Mouse (Mus musculus): ENCODE data around the gene Cytl1.

Gene Cytl1

DNA sequence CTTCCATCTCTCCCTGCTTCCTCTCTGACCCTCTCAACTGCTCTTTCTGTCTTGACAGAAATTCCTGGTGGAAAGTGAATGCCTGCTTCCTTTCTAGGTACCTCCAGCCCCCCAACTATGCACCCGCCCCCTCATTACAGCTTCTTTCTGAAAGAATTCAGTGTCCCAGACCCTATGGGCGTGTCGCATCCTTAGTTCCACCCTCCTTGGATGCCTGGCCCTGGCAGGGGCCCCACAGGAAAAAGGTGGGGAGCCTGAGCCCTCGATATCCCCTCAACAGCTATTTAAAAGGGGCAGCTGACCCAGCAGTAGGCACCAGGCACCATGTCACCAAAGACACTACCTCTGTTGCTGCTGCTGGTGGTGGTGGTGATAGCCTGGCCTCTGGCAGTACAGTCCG, at the start of gene Cytl1:
TSS of gene Cytl1 (plus strand) at position 296 of the 400 bp plus-strand sequence.
- no peak for DNase-seq (ENCODE audit: extremely low spot score)

DNA sequence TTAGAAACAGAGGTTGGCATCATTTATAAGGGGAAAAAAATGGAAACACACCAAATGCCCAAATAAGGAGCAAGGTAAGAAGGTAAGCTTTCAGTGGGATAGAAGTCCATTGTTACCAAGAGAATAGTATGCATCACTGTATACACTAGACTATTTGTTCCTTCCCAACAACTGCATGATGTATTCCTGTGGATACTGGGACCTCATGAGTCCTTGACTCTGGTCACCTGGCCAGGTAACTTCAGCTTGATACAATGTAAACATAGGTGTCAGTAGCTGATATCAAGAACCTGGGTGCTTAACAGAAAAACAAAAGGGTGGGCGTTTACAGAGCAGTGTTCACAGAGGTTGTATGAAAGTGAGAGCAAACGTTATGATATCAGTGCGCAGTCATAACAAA, 42.6 kb upstream of the Cytl1 start:
- DNase-seq (ENCODE audit: extremely low spot score), result no peak

DNA sequence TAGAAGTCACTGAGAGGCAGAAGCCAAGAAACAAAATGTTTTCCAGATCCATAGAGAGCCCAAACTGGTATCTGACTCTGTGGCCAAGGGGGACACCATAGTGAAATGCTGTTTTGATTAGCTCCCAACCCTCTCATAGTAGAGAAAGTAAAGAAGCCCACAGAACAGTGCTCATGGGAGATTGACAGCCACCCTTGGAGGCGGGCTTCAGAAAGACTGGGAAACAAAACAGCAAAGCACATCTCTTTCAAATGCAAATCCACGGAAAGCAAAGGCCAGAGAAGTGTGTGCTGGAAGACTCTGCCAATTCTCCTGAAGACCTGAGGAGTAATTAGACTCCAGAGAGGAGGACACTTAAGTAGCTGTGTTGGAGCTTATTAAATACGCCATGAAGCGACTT, 39.5 kb upstream of the Cytl1 start:
- DNase-seq (ENCODE audit: extremely low spot score), result peak; percentile 4

DNA sequence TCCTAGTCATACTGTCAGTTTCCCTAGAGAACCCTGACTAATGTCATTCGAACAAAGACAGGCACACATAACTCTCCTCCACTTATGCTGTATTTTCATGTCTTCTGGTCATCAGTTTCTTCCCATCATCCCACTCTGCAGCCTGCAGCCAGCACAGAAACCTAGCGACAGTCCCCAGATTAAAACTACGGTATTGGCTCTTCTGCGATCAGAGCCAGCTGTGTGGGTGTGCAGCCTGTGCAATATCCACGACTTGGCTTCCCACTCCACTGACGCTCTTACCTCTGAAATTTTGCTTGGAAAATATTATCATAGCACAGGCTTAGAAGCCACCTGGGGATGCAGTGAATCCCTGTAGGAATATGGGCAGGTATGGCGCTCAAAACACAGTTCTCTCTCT, 38.0 kb upstream of the Cytl1 start:
- DNase-seq (ENCODE audit: extremely low spot score), result no peak

DNA sequence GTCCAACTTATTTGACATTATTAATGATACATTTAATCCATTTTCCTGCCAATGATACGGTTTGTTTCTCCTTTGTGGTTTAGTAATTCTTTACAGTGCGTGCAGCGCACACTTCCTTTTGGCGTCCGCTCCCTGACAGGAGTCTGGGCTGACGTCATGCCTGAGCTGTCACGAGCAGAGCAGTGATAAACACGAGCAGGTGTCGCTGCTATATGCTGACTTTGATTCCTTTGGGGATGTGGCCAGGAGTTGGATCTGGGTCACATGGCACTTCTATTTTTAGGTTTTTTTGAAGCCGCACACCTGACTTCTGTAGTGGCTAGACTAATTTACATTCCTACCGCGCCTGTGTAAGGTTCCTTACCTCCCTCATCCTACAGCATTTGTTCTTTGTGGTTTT, 35.6 kb upstream of the Cytl1 start:
- DNase-seq (ENCODE audit: extremely low spot score), result no peak

DNA sequence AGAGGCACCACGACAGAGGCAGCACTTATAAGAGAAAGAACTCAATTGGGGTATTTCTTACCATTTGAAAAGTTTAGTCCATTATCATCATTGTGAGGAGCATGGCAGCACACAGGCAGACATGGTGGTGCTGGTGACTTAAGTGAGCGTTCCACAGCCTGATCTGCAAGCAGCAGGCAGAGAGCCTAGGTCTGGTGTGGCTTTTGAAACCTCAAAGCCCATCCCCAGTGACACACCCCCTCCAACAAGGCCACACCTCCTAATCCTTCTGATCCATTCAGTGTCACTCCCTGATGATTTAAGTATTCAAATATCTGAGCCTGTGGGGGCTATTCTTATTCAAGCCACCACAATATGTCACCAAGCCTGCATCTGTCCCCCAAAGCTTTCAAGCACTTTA, 30.4 kb upstream of the Cytl1 start:
- DNase-seq (ENCODE audit: extremely low spot score), result no peak

DNA sequence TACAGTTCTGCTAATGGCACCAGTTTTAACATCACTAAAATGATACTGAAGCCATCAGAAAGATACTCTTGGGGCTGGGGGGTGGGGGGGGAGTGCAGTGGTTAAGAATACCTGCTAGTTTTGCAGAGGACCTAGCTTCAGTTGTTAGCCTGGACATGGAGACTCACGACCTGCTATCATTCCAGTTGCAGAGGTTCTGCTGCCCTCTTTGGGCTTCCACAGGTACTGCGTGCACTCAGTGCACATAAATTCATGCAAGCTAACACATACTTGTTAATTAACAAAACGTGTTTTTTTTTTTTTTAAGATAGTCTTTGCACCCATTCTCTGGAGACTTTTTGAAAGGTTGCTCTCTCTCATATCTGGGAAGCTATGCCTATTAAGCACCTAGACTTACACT, 27.2 kb upstream of the Cytl1 start:
- no peak for DNase-seq (ENCODE audit: extremely low spot score)

DNA sequence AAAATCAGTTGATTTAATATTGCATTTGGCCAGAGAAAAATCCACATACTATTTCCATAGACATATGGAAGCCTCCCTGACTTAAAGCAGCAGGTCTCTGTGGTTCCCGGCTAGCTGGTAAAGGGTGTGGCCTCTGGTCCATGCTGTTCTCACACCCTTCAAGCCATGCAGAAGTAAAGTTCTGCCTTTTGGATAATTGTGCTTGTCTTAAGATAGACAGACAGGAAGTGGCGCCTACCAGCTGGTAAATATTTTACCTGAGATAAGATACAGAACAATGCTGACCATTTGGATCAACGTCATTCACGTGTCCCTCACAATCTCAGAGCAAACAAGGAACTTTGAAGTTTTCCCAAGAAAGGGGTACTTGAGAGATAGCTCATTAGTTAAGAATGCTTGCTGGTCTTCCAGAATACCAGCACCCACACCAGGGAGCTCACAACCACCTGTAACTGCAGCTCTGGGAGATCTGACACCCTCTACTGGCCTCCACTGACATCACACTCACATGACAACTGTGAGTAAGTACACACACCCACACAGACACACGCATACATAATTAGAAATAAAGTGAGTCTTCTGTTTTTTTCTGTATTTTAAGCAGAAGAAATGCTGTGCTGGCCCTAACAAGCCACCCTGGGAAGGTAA, 25.9 kb upstream of the Cytl1 start:
- no peak for DNase-seq (ENCODE audit: extremely low spot score)

DNA sequence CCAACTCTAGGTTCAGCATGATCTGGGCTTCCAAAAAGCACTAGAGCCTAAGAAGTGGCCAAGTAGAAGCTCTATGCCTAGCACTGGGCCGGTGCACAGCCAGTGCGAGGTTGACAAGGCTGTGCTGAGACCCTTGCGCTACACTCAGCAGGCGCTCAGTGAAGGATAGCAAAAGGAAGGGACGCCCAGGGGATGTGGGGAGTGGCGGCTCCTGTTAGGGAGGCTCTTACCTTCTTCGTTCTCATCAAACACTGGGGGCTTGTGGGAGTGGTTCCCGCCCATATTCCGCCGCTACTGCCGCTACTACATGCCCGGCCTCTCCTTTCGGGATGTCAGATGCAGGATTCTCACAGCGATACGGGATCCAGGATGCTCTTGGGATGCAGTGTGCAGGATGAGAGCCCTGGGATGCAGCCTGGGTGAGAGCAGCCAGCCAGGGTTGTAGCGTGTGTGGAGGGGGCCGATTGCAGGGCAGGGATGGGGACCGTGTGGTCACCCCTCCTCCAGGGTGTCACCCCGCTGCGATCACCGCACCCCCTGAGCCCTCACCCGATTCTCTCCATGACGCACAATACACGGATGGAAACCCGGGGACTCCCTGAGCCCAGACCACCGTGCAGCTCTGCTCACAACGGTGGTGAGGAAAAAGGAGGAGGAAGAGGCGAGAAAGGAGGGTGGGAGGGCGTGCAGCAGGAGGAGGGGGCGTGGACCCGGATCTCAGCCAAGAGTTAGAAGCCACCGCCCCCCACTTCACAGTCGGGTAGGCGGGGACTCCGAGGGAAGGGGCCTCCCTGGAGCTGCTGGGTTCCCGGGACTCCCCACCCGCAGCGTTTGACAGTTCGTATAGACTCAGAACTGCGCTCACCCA, 18.6 kb upstream of the Cytl1 start, which contains the start of gene Stk32b:
TSS of gene Stk32b (minus strand) at position 667 of the 868 bp plus-strand sequence.
- DNase-seq (ENCODE audit: extremely low spot score), result peak; percentile 70

DNA sequence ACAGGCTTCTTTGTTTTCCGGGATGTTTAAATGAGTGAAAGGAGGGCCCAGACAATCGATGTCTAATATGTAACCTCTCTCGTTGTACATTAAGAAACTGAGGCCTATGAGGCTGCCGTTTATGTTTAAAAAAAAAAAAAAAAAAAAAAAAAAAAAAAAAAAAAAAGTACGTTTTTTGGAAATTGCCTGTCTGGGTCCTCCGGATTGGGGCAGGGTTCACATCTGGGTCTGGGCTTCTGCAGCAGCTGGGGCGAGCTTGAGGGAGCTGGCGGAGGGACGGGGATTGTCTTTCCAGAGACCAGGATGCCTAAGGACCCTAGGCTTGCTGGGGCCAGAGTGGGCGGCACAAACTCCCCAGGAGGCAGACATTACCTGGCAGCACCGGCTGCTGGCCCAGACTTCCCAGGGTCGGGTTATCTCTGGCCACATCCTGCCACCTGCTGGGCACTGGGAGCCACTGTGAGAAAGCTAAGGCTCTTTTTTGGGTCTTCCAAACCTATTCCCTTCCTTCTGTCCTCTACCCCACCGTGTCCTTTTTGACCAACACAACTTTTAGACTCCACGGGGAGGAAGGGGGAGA, 17.8 kb upstream of the Cytl1 start:
- DNase-seq (ENCODE audit: extremely low spot score), result peak; percentile 66

DNA sequence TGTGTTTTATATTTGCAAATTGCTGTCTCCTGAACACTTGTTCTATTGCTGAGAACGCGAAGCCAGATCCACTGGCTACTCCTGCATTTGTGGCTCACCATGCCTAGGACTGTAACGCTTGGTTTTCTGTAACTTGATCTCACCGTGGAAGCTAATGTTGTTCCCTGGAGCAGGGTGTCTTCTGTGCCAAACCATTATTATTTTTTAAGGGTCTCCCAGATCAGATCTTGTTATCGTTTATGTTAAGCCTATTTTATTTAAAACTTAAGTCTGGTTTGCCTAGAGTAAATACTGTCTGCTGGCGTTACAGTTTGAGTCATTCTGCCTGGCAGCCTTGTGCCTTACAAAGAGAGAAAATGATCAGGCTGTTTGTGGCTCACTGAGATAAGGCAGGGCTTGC, 14.6 kb upstream of the Cytl1 start:
- peak; percentile 2 for DNase-seq (ENCODE audit: extremely low spot score)

DNA sequence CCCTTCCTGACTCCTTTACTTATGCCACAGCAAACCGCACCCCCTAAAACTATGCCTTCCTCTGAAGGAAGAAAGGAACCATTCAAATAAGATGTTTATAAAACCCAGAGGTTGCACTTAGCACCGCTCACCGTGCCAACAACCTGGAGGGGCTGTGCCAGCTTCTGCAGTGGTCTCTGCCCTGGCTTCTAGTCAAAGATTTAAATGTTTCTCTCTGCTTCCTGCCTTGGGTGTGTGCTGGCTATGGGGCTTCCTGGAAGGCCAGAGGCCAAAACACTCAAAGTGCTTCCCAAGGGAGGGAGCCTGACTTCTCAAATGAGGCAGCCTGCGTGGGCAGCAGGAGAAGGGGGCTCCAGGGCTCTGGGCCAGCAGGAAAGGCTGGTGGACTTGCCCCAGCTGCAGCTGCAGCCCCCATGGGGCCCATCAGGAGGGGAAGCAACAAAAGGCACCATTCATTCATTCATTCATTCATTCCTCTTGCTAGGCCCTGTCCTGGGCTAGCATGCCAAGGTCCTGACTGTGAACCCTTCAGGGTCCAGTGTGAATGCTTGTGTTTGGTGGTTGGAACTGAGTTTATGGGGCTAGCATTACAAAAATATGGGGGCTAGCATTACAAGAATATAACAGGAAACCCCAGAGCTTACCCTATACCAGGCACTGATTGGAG, 10.0 kb upstream of the Cytl1 start:
- no peak for DNase-seq (ENCODE audit: extremely low spot score)

DNA sequence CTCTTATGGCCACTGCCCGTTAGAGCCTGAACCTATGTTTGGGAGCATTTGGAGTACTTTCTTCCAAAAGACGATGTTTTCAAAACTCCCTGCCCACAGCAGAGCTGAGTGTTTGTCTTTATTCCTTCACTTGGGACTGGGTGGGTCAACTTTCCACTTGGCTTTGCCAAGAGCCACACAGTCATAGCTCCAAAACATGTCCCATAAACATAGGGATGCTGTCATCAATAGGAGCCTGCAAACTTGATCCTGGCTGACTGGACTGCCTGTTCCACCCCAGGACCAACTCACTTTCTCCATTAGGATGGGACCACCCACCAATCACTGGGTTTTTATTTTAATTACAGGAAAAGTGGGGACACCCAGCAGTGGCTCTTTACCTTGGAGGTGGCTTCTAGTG, 4.5 kb upstream of the Cytl1 start:
- DNase-seq (ENCODE audit: extremely low spot score), result no peak

DNA sequence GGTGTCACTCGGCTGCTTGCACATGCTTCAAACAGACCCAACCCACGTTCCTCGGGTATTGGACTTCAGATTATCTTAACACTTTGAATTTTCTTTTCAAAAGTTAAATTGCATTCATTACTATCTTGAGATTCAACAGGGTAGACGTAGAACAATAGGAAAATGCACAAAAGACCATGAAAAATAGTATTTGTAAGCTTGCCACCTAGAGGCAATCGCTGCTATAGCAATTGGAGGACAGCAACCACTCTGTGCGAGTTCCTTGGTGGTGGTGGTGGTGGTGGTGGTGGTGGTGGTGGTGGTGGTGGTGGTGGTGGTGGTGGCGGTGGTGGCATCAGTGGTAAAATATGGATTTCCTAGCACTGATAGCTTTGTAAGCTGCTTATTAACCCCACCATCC, 894 bp downstream of the Cytl1 start:
- no peak for DNase-seq (ENCODE audit: extremely low spot score)

DNA sequence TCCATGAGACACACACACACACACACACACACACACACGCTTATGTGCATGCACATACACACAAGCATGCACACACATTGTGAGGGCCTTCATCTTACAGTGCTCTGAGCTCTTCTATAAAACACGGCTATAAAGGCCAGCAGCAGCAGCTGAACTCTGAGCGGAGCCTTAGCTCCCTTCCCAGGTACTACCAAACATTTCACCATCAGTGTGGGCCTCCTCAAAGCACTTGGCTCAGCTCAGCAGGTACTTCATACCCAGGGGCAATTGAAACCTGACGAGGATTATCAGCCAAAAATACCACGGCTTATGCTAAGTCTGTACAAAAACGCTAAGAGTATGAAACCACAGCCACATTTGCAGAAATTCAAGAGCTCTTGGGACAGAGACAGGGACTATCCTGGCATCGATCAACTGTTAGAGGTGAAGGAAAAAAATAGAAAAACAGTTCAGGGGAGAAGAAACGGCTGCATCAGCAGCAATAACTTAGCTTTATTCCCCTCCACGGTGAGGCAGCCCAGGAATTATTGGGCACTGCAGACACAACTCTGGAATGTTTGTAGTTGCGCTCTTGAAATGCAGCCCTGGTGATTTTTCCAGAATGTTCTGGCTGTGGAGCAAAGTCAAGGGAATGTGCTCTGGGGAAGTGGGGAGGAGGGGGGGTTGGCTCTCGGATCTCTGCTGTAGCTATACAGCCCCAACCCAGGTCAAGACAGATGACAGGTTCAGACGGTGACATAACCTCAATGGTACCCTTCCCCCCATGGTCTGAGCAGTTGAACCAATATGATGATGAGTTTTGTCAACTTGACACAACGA, 8.8 kb downstream of the Cytl1 start:
- DNase-seq (ENCODE audit: extremely low spot score), result no peak

DNA sequence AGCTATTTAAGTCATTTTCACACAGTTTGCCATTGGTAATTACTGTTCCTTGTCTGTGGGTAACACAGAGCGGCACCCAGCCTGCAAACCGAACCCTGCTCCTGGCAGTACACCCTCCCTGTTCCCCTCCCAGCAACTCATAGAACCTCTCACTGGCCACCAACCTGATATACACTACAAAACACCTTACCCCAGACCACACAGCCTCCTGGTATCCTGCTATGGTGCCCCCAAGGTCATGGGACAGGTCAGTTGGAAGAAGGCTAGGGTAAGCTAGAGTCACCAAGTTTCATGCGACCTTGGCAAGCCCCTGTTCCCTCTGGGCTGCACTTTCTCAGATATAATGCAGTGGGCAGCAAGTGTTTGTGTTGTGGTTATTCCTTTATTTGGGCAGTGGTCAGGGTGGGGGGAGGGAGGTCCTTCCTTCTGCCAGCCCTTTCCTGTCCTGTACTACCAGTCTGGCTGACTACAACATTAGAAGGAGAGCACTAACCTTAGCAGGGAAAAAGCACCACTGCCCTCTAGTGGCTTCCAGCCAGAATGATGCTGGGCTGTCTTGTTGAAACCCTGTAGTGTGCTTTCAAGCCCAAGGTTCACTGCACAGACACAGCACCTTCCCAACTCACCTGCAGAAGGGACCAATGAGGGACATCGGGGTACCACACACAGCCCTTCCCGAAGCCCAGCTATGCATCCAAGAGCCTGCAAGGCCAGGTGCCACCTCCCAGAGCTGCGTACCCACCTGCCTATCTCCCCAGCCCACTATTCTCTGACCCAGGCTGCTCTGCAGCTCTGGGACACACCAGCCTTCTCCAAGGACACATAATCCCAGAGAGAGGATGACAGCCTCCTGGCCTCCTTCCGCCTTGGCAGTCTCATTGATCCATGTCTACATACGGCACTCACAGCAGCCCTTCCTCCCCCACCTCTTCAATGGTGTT, 17.0 kb downstream of the Cytl1 start:
- peak; percentile 65 for DNase-seq (ENCODE audit: extremely low spot score)

DNA sequence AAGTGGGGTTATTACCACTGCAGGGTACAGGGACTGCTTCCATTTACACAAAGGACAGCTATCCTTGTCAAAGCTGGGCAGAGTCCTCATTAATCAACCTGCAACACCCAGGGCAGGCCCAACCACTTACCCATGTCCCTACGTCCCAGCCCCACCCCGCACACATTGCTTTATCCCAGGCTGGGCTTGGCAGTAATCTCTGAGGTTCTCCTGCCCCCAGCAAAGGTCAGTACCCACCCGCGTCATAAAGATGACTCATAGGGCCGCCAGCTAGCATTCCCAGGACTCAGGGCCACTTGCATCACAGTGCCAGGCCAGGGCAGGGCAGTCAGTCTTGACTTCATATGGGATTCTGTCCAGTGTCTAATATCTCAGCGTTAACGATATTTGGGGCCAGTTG, 18.0 kb downstream of the Cytl1 start:
- no peak for DNase-seq (ENCODE audit: extremely low spot score)

DNA sequence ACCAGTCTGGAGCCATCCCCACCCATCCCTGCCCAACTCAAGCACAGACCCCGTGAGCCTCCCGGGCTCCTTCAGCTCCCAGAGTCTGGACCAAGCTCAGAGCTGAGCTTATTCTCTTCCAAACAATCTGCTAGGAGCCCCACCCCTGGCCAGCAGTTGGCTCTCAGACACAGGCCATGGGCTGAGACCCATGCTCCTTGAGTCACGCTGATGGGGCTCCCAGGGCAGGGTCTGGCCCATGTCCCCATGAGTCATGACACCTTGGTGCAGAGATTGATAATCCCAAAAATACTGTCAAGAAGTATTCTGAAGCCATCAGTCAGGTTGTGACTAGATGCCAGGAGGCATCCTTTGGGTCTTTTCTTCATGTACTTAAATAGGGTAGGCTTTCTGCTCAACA, 26.7 kb downstream of the Cytl1 start:
- DNase-seq (ENCODE audit: extremely low spot score), result no peak

DNA sequence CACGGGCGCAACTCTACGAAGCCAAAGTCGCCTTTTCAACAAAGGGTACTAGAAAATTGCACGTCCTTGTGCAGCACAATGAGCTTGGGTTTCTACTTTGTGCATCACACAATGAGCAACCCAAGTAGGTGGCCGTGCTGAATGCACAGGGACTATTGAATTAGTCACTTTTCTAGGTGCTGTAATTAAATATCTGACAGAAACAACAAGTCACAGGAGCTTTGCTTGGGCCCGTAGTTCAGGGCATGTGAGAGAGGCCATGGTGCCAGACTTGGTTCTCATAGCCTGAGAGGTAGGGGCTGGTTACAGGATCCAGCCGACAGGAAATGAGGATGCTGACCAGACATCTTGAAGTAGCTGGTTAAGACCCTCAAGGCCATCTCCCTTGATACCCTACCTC, 30.5 kb downstream of the Cytl1 start:
- peak; percentile 24 for DNase-seq (ENCODE audit: extremely low spot score)

DNA sequence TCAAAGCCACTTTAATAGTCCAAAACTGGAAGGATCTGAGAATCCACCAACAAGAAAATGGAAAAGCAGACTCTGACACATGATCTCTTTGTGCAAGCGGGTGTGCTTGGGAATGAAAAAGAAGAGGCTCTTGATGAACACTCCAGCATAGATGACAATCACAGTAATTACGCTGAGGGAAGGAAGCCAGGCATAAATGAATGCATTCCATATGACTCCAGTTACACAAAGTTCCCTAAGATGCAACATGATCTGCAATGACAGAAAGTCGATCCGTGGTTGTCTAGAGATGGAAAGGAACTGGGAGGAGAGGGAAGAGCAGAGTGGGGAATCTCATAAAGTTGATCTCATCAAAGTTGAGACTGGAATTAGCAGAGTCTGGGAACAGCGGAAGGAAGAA, 31.9 kb downstream of the Cytl1 start:
- DNase-seq (ENCODE audit: extremely low spot score), result no peak
